Mouse (Mus musculus) liver, embryonic 14.5 days (tissue): ENCODE measurements around the gene Adamtsl4.

ENCODE experiments used
- CTCF ChIP-seq: IDR thresholded peaks from 2 replicates; pipeline ENCODE4 v1.5.1; 2016; ENCODE audit warnings: antibody characterized with exemption, low read depth, control low read depth
- EP300 ChIP-seq: IDR thresholded peaks from 2 replicates; pipeline ENCODE4 v1.6.1; 2016; ENCODE audit warnings: antibody characterized with exemption, low read depth

- peak; percentile 51; the same call in 1 of the 2 replicates for TF ChIP-seq EP300
- TF ChIP-seq CTCF: peak; percentile 34; the same call in 1 of the 2 replicates
These were observed 29.4 kb downstream of the Adamtsl4 start, which contains the start of gene Mcl1 for GRCm38 (mm10) chr3:95658236-95658867.
